Mouse (Mus musculus) spleen, adult 2 months (tissue): ENCODE measurements around the gene Tnfrsf26.

Experiments used
- CTCF ChIP-seq: fragments of 200-500 bp; IDR thresholded peaks from 2 replicates; pipeline ENCODE4 v1.5.1; 2011; ENCODE audit warnings: mild to moderate bottlenecking, inconsistent platforms; ENCODE audit not compliant: insufficient read depth, insufficient read length, insufficient replicate concordance; ENCODE audit errors: extremely low read depth
- POLR2A ChIP-seq: fragments of 200-500 bp; IDR thresholded peaks from 2 replicates; pipeline ENCODE4 v1.6.1; 2011; ENCODE audit warnings: low read depth, low read length, inconsistent platforms

DNA sequence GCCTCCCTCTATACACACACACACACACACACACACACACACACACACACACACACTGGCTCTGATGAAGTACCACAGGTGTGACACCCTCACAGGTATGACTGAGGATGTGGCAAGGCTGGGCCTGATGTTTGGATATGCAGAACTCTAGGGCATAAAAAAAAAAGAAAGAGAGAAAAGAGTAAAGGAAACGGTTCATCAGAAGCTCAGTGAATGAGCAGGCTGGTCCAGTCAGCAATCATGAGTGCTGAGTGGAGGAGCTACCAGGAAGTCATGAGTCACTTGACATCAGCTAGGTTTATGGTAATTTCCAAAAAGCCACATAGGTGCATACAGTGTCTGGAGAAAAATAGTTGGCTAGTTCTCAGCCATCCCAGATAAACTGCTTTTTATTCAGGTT lies 979 bp upstream of the Tnfrsf26 start:
- TF ChIP-seq CTCF (no peak), POLR2A (no peak)
